Mouse (Mus musculus) gastrocnemius, postnatal 10 days (tissue): Measurements from ENCODE around the gene Tulp2. TPM values are rescaled to one million over a fixed set of nuclear protein-coding genes. Genes with fewer than 3 reads are reported as not detected.
A peak's percentile ranks its signal among the peaks of the same experiment; 100 is the strongest.

ENCODE experiments used
- DNase-seq: peaks from one replicate; pipeline ENCODE4 v3.0.0; 2021; ENCODE audit warnings: mixed read lengths
- microRNA-seq, 2 experiments: library from miRNA; unstranded; fragments of <30 nt; microRNA quantifications; one replicate each; pipeline ENCODE4 v1.2.0; 2021
- total RNA-seq, 2 experiments: library from RNA; stranded (reverse); gene quantifications; 2 replicates each; pipeline ENCODE4 v1.2.3; 2021

The Tulp2 gene
- total RNA-seq, 2 experiments from 2014 or later: not detected

DNA sequence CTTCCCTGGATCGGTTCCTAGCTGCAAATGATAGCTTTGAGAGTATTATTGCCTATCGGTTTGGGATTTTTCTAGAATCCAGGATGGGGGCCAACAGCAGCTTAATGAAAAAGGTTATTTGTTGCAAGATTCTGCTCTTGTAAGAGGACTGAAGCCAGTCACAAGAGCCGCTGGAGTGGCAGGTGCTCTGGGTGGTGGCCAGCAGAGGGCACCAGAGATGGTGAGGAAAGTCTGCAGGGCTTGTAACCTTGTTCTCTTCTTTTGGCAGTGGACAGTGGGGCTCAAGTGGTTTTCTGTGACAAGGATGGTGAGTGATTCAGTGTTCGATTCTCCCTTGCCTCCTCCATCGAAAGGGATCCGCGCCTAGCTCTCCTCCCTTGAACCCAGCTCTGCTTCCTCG lies 74.1 kb downstream of the Tulp2 start:
- peak; percentile 84 for DNase-seq

DNA sequence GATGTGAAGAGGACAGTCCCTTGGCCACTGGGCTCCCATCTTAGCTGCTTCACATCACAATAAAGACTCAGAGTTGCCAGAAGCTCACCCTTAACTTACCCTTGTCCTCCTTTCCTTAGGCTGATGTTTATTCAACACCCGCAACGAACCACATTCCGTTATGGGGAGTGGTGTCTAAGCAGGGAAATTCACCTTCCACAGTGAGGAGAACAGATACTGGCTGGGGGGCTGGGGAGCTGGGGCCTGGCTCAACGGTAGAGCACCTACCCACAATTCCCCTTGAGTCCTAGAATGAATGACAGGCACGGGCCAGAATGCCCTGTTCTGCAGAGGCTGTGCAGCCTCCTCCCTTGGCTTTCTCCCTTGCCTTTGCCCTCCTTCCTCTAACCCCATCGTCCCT lies 77.2 kb downstream of the Tulp2 start:
- DNase-seq: no peak

DNA sequence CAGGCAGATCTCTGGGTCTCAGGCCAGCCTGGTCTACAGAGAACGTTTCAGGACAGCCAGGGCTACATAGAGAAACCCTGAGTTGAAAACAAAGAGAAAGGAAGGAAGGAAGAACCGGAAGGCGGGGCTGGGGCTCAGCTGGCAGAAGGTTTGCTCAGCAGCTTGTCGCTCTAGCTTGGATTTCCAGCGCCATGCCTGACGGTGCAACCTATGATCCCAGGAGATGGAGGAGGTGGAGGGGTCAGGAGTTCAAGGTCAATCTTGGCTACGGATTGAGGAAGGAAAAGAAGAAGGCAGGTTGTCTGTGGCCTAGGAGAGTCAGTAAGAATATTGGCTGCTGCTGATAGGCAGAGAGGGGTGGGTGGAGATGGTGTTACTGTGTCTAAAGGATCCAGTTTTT lies 78.6 kb downstream of the Tulp2 start:
- no peak for DNase-seq

DNA sequence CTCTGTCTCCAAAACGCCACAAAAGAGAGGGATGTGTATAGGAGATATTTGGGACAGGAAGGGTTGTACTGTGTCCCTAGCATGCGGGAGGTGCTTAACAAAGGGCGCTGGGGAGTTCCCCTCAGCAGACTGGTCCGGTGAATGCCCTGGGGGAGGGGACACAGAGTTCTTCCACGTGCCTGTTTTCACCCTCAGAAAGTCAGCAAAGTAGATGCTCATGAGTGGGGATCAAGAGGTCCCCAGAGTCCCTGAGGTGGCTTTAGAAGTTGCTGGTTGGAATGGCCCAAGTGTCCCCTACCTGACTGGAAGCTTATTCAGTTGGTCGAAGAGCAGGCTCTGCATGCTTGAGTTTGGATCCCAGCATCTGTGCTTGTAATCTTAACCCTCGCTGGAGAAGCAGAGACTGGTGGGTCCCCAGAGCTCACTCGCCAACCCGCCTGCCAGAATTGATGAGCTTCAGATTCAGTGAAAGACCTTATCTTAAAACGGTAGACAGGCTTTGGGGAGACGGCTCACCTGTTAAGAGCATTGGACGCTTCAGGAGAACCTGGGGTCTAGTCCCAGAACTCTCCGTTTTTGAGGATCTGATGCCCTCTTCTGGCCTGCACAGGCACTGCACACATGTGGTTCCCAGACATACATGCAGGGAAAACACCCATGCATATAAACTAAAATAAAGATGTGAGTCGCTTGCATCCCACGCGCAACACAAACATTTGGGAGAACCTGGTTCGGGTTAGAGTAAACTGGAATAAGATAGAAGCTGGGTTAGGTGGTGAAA lies 79.4 kb downstream of the Tulp2 start:
- peak; percentile 78 for DNase-seq

DNA sequence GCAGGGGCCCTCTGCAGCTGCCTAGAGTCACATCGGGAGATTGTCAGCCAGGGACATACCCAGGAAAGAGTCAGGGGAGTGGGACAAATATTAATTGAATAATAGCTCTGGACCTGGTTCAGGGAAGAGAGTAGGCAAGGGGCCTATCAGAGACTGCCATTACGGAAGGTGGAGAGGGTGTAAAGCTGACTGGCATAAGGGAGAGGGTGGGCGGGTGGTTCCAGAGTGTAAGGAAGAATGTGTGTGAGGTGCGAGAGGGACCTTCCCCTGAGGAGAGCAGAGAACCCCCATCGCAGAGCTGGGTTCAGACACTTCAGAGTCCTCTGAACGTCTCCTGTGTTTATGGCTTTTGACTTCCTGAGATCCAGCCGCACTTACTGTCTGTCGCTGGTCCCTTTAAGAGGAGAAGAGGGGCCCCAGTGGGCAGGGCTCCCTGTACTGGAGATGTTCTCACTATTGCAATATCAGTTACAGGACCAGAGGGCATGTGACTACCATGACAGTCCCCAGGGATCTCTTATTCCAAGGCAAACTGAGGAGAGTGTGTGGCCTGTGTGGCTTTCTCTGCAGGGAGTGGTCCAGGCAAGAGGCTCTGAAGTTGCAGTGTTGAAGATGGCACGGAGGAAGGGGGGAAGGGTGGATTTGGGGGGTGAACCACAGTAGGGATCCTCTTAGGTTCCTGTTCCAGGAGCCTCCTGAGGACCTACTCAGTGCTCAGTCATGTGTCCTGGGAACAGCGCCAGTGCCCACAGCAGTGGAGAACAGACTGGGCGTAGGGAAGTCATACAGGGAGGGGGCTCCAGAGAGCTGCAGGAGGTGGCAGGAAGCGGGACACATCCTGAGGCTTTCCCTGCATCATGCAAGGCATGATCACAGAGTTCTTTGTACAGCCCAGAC lies 80.2 kb downstream of the Tulp2 start:
- DNase-seq: no peak

DNA sequence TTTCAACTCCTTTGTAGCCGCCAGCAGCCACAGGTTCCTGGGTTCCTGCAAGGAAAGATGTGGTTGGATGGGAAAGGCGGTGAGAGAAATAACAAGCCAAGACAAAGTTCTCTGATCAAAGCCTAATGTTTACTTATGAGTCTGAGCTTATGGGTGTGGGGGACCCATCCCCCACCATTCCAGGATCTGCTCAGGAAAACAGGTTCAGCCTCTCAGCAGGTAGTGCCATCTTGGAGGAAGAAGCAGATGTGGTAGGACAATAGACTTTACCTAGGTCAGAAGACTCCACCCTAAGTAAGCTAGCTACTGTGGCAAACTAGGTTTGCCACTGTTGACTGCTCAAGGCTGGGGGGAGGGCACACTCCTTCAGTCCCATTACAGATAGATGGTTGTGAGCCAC lies 83.1 kb downstream of the Tulp2 start:
- DNase-seq: no peak

DNA sequence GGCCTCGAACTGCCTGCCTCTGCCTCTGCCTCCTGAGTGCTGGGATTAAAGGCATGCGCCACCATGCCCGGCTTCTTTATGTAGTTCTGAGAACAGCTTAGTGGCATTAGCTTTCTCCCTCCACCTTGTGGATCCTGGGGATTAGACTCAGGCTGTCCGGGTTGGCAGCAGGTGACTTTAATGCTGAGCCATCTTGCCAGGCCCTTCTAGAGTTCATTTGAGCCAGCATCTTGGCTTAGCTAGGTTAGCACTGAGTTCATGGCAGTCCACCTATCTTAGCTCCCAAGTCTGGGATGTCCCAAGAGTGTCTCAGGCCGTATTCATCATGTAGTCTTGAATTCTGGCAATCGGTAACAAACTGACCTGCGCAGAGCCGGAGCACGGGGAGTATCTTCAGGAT lies 83.8 kb downstream of the Tulp2 start:
- no peak for DNase-seq

DNA sequence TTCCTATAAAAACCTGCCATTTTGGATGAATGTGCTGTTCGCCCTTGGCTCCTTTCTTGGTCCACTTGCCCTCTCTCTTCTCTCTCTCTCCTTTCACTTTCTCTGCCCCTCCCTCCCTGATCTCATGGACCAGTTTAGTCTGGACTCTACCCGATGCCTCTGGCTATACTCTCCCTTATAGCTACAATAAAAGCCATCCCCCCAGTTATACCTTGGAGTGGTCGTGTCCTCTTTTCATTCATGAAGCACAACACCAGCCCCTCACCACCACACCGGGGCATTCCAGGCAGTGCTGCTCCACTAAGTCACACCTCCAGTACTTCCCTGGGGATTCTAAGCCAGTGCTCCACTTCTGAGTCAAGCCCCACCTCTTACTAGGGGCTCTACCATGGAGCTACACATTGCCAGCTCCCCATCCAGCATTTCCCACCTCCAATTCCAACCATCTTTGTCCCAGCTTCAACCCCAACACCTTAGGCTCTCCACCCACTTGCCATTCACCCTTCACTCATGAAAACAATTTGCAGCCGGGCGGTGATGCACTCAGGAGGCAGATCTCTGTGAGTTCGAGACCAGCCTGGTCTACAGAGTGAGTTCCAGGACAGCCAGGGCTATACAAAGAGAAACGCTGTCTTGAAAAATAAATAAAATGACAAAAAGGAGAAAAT lies 85.6 kb downstream of the Tulp2 start:
- no peak for DNase-seq

DNA sequence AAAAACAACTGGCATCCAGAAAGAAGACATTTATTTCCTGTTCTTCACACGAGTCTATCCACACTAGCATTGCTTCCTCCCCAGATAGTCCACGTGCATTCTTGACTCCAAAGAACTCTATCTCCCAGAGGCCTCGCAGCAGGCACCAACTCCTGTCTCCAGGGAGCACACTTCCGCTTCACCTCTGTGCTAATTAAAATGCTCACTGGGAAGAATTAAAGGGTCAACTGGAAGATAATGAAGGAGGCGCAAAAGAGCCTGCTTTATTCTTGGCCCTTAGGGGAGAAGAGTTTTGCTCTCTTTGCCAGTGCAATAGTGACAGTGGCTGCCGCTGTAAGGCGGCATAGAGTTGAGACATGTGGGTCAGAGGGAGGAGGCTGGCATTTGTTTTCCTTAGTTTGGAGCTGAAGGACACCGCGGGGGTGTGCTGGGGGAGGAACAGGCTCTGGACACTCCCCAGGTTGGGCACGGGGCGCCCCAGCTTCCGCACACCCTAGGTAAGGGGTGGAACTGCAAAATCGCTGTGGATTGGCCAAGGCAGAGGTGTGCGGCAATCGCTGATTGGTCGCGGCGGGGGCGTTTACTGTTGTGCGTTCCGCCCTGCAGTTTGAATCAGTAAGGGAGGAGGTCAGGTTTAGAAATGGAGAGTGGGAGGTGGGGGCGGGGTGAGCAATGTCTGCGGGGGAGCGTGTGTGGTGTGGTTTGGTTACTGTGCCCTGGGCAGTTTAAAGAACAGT lies 86.3 kb downstream of the Tulp2 start:
- peak; percentile 83 for DNase-seq

DNA sequence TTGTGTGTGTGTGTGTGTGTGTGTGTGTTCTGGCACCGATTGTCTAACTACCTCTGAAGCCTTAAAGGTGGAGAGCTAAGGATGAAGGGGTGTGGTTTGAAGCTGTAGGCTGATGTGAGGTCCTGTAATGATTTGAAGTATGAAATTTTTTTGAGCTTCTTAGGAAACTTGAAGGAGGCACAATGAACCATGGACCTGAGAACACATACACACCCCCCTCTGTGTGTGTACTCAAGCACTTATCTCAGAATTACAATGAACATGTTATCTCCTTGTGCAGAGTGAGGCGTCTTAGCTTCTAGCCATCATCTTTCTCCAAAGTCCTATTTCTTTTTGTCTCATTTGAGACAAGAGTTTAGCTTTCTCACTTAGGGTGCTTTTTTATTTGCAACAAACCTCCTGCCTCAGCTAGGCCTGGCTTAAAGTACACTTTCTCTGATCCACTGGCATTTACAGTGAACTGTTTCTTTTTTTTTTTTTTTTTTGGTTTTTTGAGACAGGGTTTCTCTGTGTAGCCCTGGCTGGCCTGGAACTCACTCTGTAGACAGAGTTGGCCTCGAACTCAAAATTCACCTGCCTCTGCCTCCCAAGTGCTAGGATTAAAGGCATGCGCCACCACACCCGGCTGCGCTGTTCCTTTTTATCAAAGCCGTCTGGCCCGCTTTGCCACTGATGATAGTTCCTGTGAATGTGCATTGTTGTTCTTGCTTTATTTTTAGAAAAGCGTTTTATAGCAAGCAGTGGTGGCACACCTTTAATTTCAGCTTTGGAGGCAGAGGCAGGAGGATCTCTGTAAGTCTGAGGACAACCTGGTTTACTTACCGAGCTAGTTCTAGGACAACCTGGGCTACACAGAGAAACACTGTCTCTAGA lies 87.2 kb downstream of the Tulp2 start:
- DNase-seq: no peak

DNA sequence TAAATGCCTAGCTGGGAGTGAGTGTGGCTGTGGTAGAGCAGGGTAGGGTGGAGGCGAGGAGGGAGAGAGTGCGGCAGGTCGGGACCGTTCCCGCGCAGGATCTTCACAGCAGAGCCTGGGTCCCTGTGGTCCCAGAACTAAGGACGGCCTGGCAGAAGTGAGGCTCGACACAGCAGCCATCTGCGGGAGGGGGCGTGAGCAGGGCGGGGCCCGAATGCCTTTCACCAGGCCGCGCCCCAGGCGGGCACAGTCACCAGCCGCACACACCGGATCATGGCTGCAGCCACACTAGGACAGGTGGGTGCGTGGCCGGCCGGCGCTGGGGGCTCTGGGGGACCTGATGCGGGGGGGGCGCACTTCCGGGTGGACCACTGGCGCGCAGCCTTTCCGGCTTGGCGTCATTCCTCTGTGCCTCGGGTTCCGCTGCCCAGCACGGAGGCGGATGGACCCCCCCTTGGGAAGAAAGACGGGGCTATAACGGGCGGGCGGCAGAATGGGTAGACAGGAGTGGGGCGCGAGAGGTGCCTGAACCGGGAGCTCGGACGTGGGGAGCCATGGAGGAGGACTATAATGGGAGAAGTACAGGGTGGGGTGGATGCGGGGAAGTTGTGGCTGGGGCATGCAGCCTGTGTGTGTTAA lies 88.5 kb downstream of the Tulp2 start, which contains the start of gene Bcat2:
Bcat2 (plus strand) TSS at position 51 of the 639 bp plus-strand sequence.
- peak; percentile 76 for DNase-seq

DNA sequence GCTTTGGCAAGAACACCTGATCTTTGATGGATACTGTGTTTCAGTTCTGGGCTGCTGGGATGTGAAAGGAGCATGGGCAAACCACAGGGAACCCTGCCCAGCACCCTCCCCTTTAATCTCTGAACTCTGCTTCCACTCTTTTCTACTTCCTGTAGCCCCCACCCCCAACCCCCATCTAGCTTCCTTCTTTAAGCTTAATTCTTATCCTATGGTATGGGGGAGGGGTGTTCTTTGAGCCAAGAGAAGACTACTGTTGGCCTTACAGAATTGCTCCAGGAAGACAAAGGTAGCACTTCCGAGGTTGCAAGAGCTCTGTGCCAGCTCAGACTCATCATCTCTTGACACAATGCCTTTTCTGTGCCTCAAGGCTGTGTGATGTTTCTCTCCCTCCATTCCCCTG lies 90.3 kb downstream of the Tulp2 start:
- no peak for DNase-seq

Small RNA genes lying within 50 kb of the gene (microRNA-seq; reads per million reads assigned to microRNA genes)
- gene Gm22133: 0 reads per million in 2 experiments

Other genes starting within 250 kb of the Tulp2 start
- 1 to 10 TPM; 1.8 to 3.4 TPM for gene Cd37, start 242.8 kb upstream of the Tulp2 start, total RNA-seq
- not detected for gene Slc6a16, start 240.8 kb upstream of the Tulp2 start, total RNA-seq
- not detected for gene Slc6a21, start 204.4 kb upstream of the Tulp2 start, total RNA-seq
- 10 to 100 TPM; 25.5 to 35.2 TPM for gene Trpm4, start 148.1 kb upstream of the Tulp2 start, total RNA-seq
- 100 to 1,000 TPM; 579 to 609 TPM for gene Hrc, start 146.6 kb upstream of the Tulp2 start, total RNA-seq
- under 1 TPM; 0.89 to 0.97 TPM for gene Ppfia3, start 114.9 kb upstream of the Tulp2 start, total RNA-seq
- 1 to 10 TPM; 1.9 to 2.0 TPM for gene Lin7b, start 111.3 kb upstream of the Tulp2 start, total RNA-seq
- gene Snrnp70, start 86.1 kb upstream of the Tulp2 start, total RNA-seq: 100 to 1,000 TPM; 123 to 156 TPM
- gene Kcna7, start 76.2 kb upstream of the Tulp2 start, total RNA-seq: 10 to 100 TPM; 25.4 to 29.6 TPM
- 1 to 10 TPM; 1.4 to 1.8 TPM for gene Ntf5, start 68.2 kb upstream of the Tulp2 start, total RNA-seq
- gene Lhb, start 61.1 kb upstream of the Tulp2 start, total RNA-seq: not detected
- 100 to 1,000 TPM; 142 to 150 TPM for gene Gys1, start 47.0 kb upstream of the Tulp2 start, total RNA-seq
- gene Ruvbl2, start 43.8 kb upstream of the Tulp2 start, total RNA-seq: 10 to 100 TPM; 29.4 to 36.9 TPM
- 100 to 1,000 TPM; 173 to 194 TPM for gene Ftl1, start 22.0 kb upstream of the Tulp2 start, total RNA-seq
- gene Bax, start 15.0 kb upstream of the Tulp2 start, total RNA-seq: 10 to 100 TPM; 29.4 to 29.6 TPM
- 1 to 10 TPM; 3.8 to 6.4 TPM for gene Gm45808, start 4.9 kb downstream of the Tulp2 start, total RNA-seq
- 1 to 10 TPM; 8.8 to 9.5 TPM for gene Dhdh, start 6.9 kb downstream of the Tulp2 start, total RNA-seq
- gene Nucb1, start 28.5 kb downstream of the Tulp2 start, total RNA-seq: 100 to 1,000 TPM; 121 to 137 TPM
- 10 to 100 TPM; 16.3 to 16.9 TPM for gene Ppp1r15a, start 44.4 kb downstream of the Tulp2 start, total RNA-seq
- gene Plekha4, start 44.5 kb downstream of the Tulp2 start, total RNA-seq: 10 to 100 TPM; 14.8 to 16.3 TPM
- gene Hsd17b14, start 73.0 kb downstream of the Tulp2 start, total RNA-seq: under 1 TPM in 1 of 2 experiments, not detected in 1; 0.19 TPM
- gene Bcat2, start 88.3 kb downstream of the Tulp2 start, total RNA-seq: 10 to 100 TPM; 24.0 to 25.2 TPM
- gene Fgf21, start 133.6 kb downstream of the Tulp2 start, total RNA-seq: not detected
- gene Fut1, start 135.4 kb downstream of the Tulp2 start, total RNA-seq: not detected
- gene Izumo1, start 139.9 kb downstream of the Tulp2 start, total RNA-seq: under 1 TPM in 1 of 2 experiments, not detected in 1; 0.38 TPM
- gene Rasip1, start 145.6 kb downstream of the Tulp2 start, total RNA-seq: 10 to 100 TPM; 17.2 to 19.7 TPM
- 100 to 1,000 TPM; 105 to 131 TPM for gene Mamstr, start 158.1 kb downstream of the Tulp2 start, total RNA-seq
- gene Fut2, start 184.5 kb downstream of the Tulp2 start, total RNA-seq: under 1 TPM in 1 of 2 experiments, not detected in 1; 0.11 TPM
- gene Ntn5, start 202.1 kb downstream of the Tulp2 start, total RNA-seq: under 1 TPM; 0.75 to 0.77 TPM
- gene Sec1, start 212.5 kb downstream of the Tulp2 start, total RNA-seq: under 1 TPM in 1 of 2 experiments, not detected in 1; 0.21 TPM
- 1 to 10 TPM; 3.4 to 3.9 TPM for gene Car11, start 218.0 kb downstream of the Tulp2 start, total RNA-seq
- 10 to 100 TPM; 35.9 to 37.9 TPM for gene Dbp, start 223.2 kb downstream of the Tulp2 start, total RNA-seq
- gene Rpl18, start 233.6 kb downstream of the Tulp2 start, total RNA-seq: 100 to 1,000 TPM; 793 to 822 TPM
- 10 to 100 TPM; 11.8 to 13.8 TPM for gene Sphk2, start 236.1 kb downstream of the Tulp2 start, total RNA-seq
- under 1 TPM; 0.12 to 0.45 TPM for gene Fam83e, start 239.3 kb downstream of the Tulp2 start, total RNA-seq
- gene Spaca4, start 243.9 kb downstream of the Tulp2 start, total RNA-seq: not detected